Mouse (Mus musculus) hindbrain, embryonic 14.5 days (tissue): Measurements from ENCODE around the gene Acsbg2. TPM values are rescaled to one million over a fixed set of nuclear protein-coding genes. Genes with fewer than 3 reads are reported as not detected.

Source experiments
- ATAC-seq: fragments of 200-750 bp; cut with Nextera tagmentation; 2 replicates; pipeline ENCODE4 v1.8.0; 2017; ENCODE audit warnings: moderate number of reproducible peaks, mild to moderate bottlenecking, moderate TSS enrichment, moderate library complexity; ENCODE audit not compliant: low FRiP score
- DNase-seq: peaks from one replicate; pipeline ENCODE4 v3.0.0-alpha.2; 2015; ENCODE audit warnings: low spot score
- H3K27ac ChIP-seq: fragments of 300-500 bp; sonication (generic); 2 replicates; pipeline ENCODE4 v1.5.1; 2014; ENCODE audit warnings: mild to moderate bottlenecking, moderate library complexity
- H3K27me3 ChIP-seq: fragments of 300-500 bp; sonication (generic); 2 replicates; pipeline ENCODE4 v1.6.1; 2014; ENCODE audit warnings: mild to moderate bottlenecking, low read length, mixed read lengths; ENCODE audit not compliant: control insufficient read depth, insufficient read depth
- H3K36me3 ChIP-seq: fragments of 300-500 bp; sonication (generic); replicated peaks from 2 replicates; pipeline ENCODE4 v1.6.1; 2014; ENCODE audit not compliant: control insufficient read depth, insufficient read depth
- H3K4me1 ChIP-seq: fragments of 300-500 bp; sonication (generic); replicated peaks from 2 replicates; pipeline ENCODE4 v1.6.1; 2014; ENCODE audit warnings: antibody characterized with exemption, low read length, mixed read lengths; ENCODE audit not compliant: control insufficient read depth, insufficient read depth
- H3K4me2 ChIP-seq: fragments of 300-500 bp; sonication (generic); replicated peaks from 2 replicates; pipeline ENCODE4 v1.6.1; 2014; ENCODE audit warnings: mild to moderate bottlenecking, moderate library complexity
- H3K4me3 ChIP-seq: fragments of 300-500 bp; sonication (generic); replicated peaks from 2 replicates; pipeline ENCODE4 v1.5.1; 2014; ENCODE audit warnings: mild to moderate bottlenecking, low read length
- H3K9ac ChIP-seq: fragments of 300-500 bp; sonication (generic); 2 replicates; pipeline ENCODE4 v1.6.1; 2014
- H3K9me3 ChIP-seq: fragments of 300-500 bp; sonication (generic); 2 replicates; pipeline ENCODE4 v1.6.1; 2016; ENCODE audit warnings: low read length; ENCODE audit not compliant: control insufficient read depth
- WGBS: fragments of 180-500 bp; shearing (Covaris S2); extraction: QIAGEN DNeasy Blood & Tissue Kit; methylation state at CpG from one replicate; pipeline ENCODE4 v1.1.7; 2014; 5-methylcytosine and 5-hydroxymethylcytosine counted together
- polyA plus RNA-seq: library from polyadenylated mRNA; unstranded; fragments of >200 nt; fragmentation: Nextera tagmentation; extraction: Ambion mirVana; gene quantifications from 2 replicates; pipeline ENCODE4 v1.2.1, GENCODE M21; 2014

Gene Acsbg2
- polyA plus RNA-seq, 1 experiment from 2014 or later: not detected

DNA sequence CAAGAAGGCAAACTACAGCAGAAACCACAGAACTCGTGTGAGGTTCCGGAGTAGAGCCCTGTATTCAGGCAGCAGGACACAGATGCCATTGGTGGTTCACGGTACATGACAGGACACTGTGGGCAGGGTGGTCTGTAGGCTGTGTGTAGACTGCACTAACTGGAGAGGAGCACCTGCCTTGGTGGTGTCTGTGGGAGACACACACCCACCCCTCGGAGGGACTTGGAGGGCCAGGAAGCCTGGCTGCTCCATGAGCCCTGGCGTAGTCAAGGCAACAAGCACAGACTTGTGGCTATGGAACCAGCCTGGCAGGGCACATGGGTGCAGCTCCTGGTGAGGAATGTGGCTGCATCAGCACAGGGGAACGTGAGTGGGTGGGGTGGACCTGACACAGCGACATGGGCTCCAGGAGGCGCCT is 54.5 kb downstream of the Acsbg2 start:
- DNase-seq: peak; percentile 36
- Histone ChIP-seq H3K4me1 (peaks cover 10% of the 10 kb centered on the region), H3K27me3 (no peaks in the 10 kb centered on the region), H3K9ac (no peak overlapping the region), H3K9me3 (no peaks in the 10 kb centered on the region), H3K36me3 (no peaks in the 10 kb centered on the region), H3K27ac (peak overlapping the region; percentile 54), H3K4me3 (no peak overlapping the region), H3K4me2 (no peak overlapping the region)
- 64% methylated on average over 8 of the region's 8 CpGs for WGBS
- peak; percentile 48; the same call in 1 of the 2 replicates for ATAC-seq

- H3K9ac ChIP-seq: no peak overlapping the region
- DNase-seq (no peak), ATAC-seq (no peak)
- no peak overlapping the region for H3K4me3 ChIP-seq
- no peaks in the 10 kb centered on the region for H3K36me3 ChIP-seq
- H3K27ac ChIP-seq: peak overlapping the region; percentile 54
- 61% methylated on average over 6 of the region's 6 CpGs for WGBS
- H3K9me3 ChIP-seq: no peaks in the 10 kb centered on the region
- H3K27me3 ChIP-seq: no peaks in the 10 kb centered on the region
- H3K4me2 ChIP-seq: no peak overlapping the region
- peaks cover 15% of the 10 kb centered on the region for H3K4me1 ChIP-seq
These were observed 55.2 kb downstream of the Acsbg2 start for GRCm38 (mm10) chr17:56819032-56819545.

- H3K4me3 ChIP-seq: no peak overlapping the region
- no peak for ATAC-seq
- H3K27ac ChIP-seq: no peak overlapping the region
- H3K27me3 ChIP-seq: no peaks in the 10 kb centered on the region
- H3K9ac ChIP-seq: no peak overlapping the region
- no peak overlapping the region for H3K4me2 ChIP-seq
- no peak for DNase-seq
- H3K4me1 ChIP-seq: peaks cover 22% of the 10 kb centered on the region
- H3K36me3 ChIP-seq: no peaks in the 10 kb centered on the region
- WGBS: 34% methylated on average over 11 of the region's 11 CpGs
- no peaks in the 10 kb centered on the region for H3K9me3 ChIP-seq
These were observed 56.1 kb downstream of the Acsbg2 start for GRCm38 (mm10) chr17:56818067-56818636.

GRCm38 (mm10) chr17:56815057-56815345 is 59.2 kb downstream of the Acsbg2 start:
- DNase-seq (no peak), ATAC-seq (no peak)
- peaks cover 37% of the 10 kb centered on the region for H3K4me1 ChIP-seq
- no peak overlapping the region for H3K4me3 ChIP-seq
- no peaks in the 10 kb centered on the region for H3K36me3 ChIP-seq
- peak overlapping the region; percentile 34; the same call in 1 of the 2 replicates for H3K9ac ChIP-seq
- H3K4me2 ChIP-seq: peak overlapping the region; percentile 41
- WGBS: 33% methylated on average over 3 of the region's 3 CpGs
- no peaks in the 10 kb centered on the region for H3K9me3 ChIP-seq
- H3K27me3 ChIP-seq: no peaks in the 10 kb centered on the region
- H3K27ac ChIP-seq: peak overlapping the region; percentile 81

DNA sequence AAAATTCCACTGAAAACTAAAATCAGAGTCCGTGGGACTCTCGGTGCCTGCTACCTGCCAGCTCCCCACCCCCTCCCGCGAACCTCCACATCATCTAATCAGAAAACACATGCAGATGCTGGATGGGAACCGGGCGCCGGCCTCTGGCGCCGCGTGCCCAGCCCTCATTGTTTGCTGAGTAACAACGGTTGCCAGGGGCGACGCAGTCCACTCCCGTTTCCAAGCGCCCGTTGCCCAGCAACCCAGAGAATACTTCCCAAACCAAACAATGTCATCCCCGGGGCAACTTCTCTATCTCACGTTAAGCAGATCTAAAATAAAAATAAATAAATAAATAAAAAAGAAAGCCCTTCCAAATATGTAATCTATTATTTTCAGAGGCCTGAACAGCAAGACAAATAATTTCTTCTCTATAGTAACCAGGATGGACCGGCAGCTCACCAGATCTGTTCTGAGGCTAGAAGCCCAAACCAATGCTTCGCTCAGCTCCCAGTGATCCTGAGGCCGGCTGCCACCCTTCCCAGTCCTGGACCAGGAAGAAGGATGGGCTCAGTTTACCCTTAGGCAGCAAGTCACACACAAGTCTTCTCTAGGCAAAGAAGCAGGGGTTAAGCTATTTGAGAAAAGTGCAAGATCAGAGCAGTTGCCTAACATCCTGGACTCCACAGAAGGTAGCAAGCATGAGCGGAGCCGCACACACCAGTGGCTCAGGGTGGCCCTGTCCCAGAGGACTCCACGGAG is 59.8 kb downstream of the Acsbg2 start:
- no peaks in the 10 kb centered on the region for H3K27me3 ChIP-seq
- DNase-seq: peak; percentile 89
- H3K4me2 ChIP-seq: peak overlapping the region; percentile 41
- 5% methylated on average over 24 of the region's 24 CpGs for WGBS
- peak overlapping the region; percentile 34; the same call in 1 of the 2 replicates for H3K9ac ChIP-seq
- peaks cover 43% of the 10 kb centered on the region for H3K4me1 ChIP-seq
- peak; percentile 76 for ATAC-seq
- no peaks in the 10 kb centered on the region for H3K36me3 ChIP-seq
- H3K4me3 ChIP-seq: no peak overlapping the region
- no peaks in the 10 kb centered on the region for H3K9me3 ChIP-seq
- H3K27ac ChIP-seq: peak overlapping the region; percentile 81

DNA sequence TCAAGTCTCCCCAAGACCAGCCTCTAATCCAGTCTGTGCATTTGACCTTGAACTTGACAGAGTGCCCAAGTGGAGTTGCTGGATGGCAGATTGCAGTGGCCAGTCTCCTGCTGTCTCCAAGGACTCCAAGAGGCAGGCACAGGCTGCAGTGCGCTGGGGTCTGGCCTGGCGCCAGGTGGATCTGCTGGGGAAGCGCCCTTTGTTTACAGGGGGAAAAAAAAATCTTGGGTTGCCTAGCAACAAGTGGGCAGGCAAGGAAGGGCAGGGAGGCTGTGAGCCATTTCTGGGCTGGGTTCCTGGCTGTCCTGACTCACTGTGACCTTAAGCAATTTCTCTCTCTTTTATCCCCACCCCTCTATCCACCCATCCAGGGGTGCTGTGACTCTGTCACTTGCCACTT is 64.0 kb downstream of the Acsbg2 start:
- peaks cover 38% of the 10 kb centered on the region for H3K4me1 ChIP-seq
- ATAC-seq (peak; percentile 65), DNase-seq (peak; percentile 83)
- H3K4me3 ChIP-seq: no peak overlapping the region
- H3K4me2 ChIP-seq: no peak overlapping the region
- H3K9me3 ChIP-seq: no peaks in the 10 kb centered on the region
- 2% methylated on average over 3 of the region's 3 CpGs for WGBS
- H3K36me3 ChIP-seq: no peaks in the 10 kb centered on the region
- H3K9ac ChIP-seq: no peak overlapping the region
- no peaks in the 10 kb centered on the region for H3K27me3 ChIP-seq
- H3K27ac ChIP-seq: peak overlapping the region; percentile 78

DNA sequence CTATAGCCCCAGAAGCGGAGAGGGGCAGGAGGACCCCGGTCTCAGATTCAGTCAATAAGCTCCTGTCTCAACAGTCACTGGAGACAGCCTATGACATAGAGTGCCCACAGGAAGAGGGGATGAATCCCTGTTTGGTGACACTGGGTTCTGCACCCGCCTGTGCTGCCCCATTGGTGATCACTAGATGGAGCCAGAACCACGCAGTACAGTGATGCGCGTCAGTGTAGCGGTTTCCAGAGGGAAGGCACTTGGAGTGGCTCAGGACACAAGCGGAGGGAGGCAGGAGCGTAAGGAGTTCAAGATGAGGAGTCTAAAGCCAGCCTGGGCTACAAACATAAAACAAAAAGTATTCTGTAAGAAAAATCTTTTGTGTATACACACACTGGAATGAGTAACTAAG is 65.7 kb downstream of the Acsbg2 start:
- DNase-seq (peak; percentile 89), ATAC-seq (peak; percentile 78)
- 9% methylated on average over 9 of the region's 9 CpGs for WGBS
- Histone ChIP-seq H3K36me3 (no peaks in the 10 kb centered on the region), H3K9me3 (no peaks in the 10 kb centered on the region), H3K27me3 (no peaks in the 10 kb centered on the region), H3K4me1 (peaks cover 27% of the 10 kb centered on the region), H3K9ac (no peak overlapping the region), H3K4me2 (no peak overlapping the region), H3K27ac (no peak overlapping the region), H3K4me3 (no peak overlapping the region)

GRCm38 (mm10) chr17:56805784-56806183 is 68.5 kb downstream of the Acsbg2 start:
- Histone ChIP-seq H3K4me1 (peaks cover 18% of the 10 kb centered on the region), H3K4me3 (no peak overlapping the region), H3K9ac (no peak overlapping the region), H3K36me3 (no peaks in the 10 kb centered on the region), H3K27me3 (no peaks in the 10 kb centered on the region), H3K9me3 (no peaks in the 10 kb centered on the region), H3K27ac (no peak overlapping the region), H3K4me2 (no peak overlapping the region)
- WGBS: 96% methylated on average over 1 of the region's 1 CpGs
- ATAC-seq: no peak
- no peak for DNase-seq

- H3K9ac ChIP-seq: no peak overlapping the region
- peak; percentile 38; the same call in 1 of the 2 replicates for ATAC-seq
- no peaks in the 10 kb centered on the region for H3K9me3 ChIP-seq
- DNase-seq: peak; percentile 56
- H3K4me2 ChIP-seq: no peak overlapping the region
- H3K4me3 ChIP-seq: no peak overlapping the region
- WGBS: 63% methylated on average over 5 of the region's 5 CpGs
- H3K36me3 ChIP-seq: no peaks in the 10 kb centered on the region
- H3K27me3 ChIP-seq: no peaks in the 10 kb centered on the region
- H3K4me1 ChIP-seq: peaks cover 10% of the 10 kb centered on the region; the same call in 1 of the 2 replicates
- H3K27ac ChIP-seq: peak overlapping the region; percentile 57; the same call in 1 of the 2 replicates
These were observed 69.3 kb downstream of the Acsbg2 start for GRCm38 (mm10) chr17:56804952-56805351.
